ENCODE assay signal across 36 mouse cellular contexts in genomic region chr13:94867772-94868171, GRCm38 (mm10). TPM values are rescaled to one million over a fixed set of nuclear protein-coding genes. Genes with fewer than 3 reads are reported as not detected.
"Had no signal": no experiment of that assay in that cellular context is flagged by ENCODE, and none has a peak within 500 bp of the region (broad histone marks: within the 10 kb centered on the region; RNA-seq: fewer than 3 reads in every experiment).

No protein-coding gene starts in this region.

- H3K36me3 ChIP-seq: limb, embryonic 10.5 days; limb, embryonic 12.5 days; limb, embryonic 13.5 days; limb, embryonic 15.5 days; liver, embryonic 12.5 days; liver, embryonic 13.5 days; liver, embryonic 15.5 days; lung, embryonic 15.5 days; midbrain, embryonic 10.5 days; midbrain, embryonic 12.5 days; midbrain, embryonic 13.5 days; midbrain, embryonic 15.5 days; neural tube, embryonic 12.5 days; neural tube, embryonic 13.5 days had no signal

- H3K9me3 ChIP-seq: limb, embryonic 10.5 days; limb, embryonic 12.5 days; limb, embryonic 13.5 days; limb, embryonic 15.5 days; liver, embryonic 12.5 days; liver, embryonic 13.5 days; liver, embryonic 15.5 days; lung, embryonic 15.5 days; megakaryocyte, embryonic 14.5 days; midbrain, embryonic 10.5 days; midbrain, embryonic 12.5 days; midbrain, embryonic 13.5 days; midbrain, embryonic 15.5 days; neural tube, embryonic 12.5 days; neural tube, embryonic 13.5 days had no signal

- DNase-seq: left cerebral cortex, postnatal 4 days; liver; liver, embryonic 13.5 days; liver, postnatal 0 days; lung, adult 18-20 months; lung, adult 2 months; lung, embryonic 14.5 days; lung, postnatal 14 days; lung, postnatal 36 days; midbrain, embryonic 14.5 days had no signal

- H3K27ac ChIP-seq: limb, embryonic 12.5 days; limb, embryonic 13.5 days; limb, embryonic 15.5 days; liver, embryonic 12.5 days; liver, embryonic 13.5 days; liver, embryonic 14.5 days; liver, embryonic 15.5 days; lung, embryonic 15.5 days; macrophage; midbrain, embryonic 10.5 days; midbrain, embryonic 12.5 days; midbrain, embryonic 13.5 days; midbrain, embryonic 15.5 days; neural tube, embryonic 12.5 days; neural tube, embryonic 13.5 days had no signal

- H3K4me3 ChIP-seq: myocyte had no signal

- H3K9ac ChIP-seq: limb, embryonic 12.5 days; limb, embryonic 15.5 days; liver, embryonic 14.5 days; liver, embryonic 15.5 days; lung, embryonic 15.5 days; midbrain, embryonic 12.5 days; midbrain, embryonic 13.5 days; midbrain, embryonic 15.5 days; neural tube, embryonic 12.5 days had no signal

RNA-seq across cellular contexts. Expression of gene Otp, which starts 7.6 kb away (rescaled TPM):
- total RNA-seq: liver, adult 2 months; megakaryocyte progenitor cell, adult 5-6 weeks; megakaryocyte, adult 5-6 weeks; megakaryocyte-erythroid progenitor cell, adult 5-6 weeks; monocyte, adult 5-6 weeks had no signal
- polyA plus RNA-seq: limb, embryonic 10.5 days; limb, embryonic 11.5 days; limb, embryonic 12.5 days; limb, embryonic 13.5 days; limb, embryonic 15.5 days; liver, adult 2 months; liver, embryonic 11.5 days; liver, embryonic 12.5 days; liver, embryonic 13.5 days; liver, embryonic 14.5 days; liver, embryonic 15.5 days; liver, embryonic 16.5 days; liver, postnatal 0 days; lung, adult 2 months; lung, embryonic 14.5 days; lung, embryonic 15.5 days; lung, embryonic 16.5 days; macrophage; myocyte had no signal
